Mouse (Mus musculus) right cerebral cortex, postnatal 4 days (tissue): ENCODE measurements around the gene Hsd11b1.

Experiments used
- DNase-seq: peaks from one replicate; pipeline ENCODE4 v3.0.0-alpha.2; 2022

The Hsd11b1 gene

DNA sequence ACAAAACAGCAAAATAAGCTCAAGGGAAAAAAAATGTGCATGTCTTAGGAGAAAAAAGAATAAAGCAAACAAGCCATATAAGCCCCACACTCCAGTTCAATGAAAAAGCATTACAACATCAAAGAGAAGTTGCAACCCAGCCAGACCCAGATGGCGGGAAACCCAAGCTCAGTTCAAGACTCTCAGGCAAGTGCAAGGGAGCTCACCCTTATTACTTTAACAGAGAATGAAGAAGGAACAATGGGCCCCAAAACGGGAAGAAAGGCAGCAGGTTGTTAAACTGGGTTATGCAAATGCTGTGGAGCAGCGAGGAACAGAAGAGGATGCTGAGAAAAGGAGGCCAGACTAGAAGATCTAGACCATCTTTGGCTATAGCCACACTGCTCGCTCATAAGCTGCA lies 21.0 kb downstream of the Hsd11b1 start:
- DNase-seq, result no peak

DNA sequence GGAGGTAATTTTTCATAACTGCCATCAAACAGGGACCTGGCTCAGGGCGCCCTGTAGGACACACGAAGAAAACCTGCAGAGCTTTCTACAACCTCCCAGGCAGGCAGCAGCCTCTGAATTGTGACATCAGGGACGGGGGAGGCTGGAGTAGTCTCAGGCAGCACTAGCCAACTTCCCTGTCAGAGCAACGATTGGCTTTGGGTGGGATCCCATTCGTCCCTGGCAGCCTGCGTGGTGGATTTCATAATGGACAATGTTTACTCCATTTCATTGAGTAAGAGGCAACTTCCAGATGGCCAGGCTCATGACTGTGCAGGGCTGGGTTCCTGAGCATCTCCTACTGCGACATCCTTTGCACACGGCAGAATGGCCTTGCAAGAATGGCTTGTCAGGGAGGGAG lies 21.6 kb downstream of the Hsd11b1 start:
- peak; percentile 62 for DNase-seq

DNA sequence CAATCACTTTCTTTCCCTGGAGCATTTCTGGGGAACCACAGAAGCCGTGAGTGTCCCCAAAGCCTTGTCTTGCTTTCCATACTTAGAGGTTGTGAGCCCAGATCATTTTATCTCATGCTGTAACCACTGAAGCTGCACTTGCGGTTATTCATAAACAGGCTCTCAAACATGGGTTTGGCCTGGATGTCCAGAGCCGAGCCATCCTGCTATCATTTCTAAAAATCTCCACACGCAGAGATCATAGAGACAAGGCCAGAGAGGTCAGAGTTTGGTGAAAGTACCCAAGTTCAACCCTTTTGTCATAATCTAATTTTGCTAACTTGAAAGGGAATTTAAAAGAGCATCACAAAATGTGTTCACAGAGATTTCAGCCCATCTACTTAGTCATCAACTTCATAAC lies 22.4 kb downstream of the Hsd11b1 start:
- DNase-seq, result no peak

DNA sequence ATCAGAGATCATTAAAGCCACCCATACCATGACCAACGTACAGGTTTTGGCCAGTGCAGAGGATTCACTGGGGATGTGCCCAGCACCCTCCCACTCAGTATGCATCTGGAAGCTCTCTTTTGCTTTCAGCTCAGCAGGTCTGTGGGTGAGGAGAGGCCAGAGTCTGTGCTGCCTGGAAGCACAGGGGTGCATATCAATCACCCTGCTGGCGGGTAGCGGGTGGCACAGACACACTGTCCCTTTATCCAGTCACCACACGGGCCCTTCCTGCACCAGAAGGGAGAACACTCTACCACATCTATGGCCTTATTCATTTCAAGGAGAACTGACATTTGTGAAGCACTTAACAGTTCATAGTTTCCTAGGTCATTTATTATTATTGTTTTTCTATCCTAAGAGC lies 25.4 kb downstream of the Hsd11b1 start:
- DNase-seq, result peak; percentile 13

DNA sequence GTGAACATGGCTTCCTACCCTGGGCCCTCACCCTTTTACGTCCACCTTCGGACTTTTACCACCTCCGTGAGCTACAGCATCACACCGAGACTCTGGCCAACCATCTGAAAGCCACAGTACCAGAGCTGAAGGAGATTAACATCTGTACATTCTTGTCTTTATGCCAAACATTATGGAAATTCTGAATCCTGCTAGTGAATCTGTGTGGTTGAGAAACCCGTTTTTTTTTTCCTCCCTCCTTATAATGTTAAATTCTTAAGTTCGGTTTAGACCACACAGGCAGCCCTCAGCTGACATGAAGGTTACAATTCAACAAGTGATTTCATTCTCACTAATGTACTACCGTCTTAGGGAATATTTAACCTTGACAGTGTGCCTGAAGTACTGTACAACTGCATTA lies 28.9 kb downstream of the Hsd11b1 start:
- no peak for DNase-seq

DNA sequence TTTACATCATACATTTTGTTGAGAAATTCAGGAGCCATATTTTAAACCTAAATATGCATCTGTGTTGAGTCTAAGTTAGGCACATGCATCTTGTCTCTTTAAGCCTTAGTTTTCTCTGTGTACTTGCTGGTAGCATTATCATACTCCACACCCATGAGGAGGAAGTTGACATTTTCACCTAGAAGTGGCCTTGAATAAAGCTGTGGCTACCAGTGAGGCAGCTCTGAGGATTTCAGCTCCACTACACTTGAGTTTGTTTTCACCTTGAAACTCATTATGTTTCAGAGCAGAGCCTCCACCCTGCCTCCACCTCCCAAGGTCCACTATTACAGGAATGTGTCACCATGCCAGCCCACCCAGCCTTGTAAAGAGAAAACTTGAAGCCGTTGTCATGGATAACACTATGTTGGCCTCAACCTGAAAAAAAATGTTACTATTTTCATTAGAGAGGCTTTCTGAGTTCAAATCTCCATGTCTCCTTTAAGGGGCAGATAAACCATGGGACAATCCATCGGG lies 29.7 kb downstream of the Hsd11b1 start:
- DNase-seq, result no peak

DNA sequence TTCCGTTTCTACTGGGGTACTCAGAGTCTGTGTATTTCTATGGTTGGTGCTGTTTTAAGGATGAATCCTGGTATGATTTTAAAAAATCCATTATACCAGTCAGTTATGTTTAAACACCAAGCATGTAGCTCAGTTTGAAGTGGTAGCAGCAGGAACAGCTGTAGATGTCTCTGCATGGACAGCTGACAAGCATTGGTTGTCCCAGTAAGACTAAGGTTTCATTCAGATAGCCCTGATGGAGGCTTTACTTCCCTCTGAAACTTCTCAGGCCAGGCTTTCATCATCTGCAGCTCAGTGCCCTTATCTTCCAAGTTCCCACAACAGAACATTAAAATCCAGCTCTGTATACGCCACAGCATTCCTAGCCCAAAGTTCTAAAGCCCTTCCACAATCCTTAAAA lies 31.1 kb downstream of the Hsd11b1 start:
- DNase-seq, result no peak

DNA sequence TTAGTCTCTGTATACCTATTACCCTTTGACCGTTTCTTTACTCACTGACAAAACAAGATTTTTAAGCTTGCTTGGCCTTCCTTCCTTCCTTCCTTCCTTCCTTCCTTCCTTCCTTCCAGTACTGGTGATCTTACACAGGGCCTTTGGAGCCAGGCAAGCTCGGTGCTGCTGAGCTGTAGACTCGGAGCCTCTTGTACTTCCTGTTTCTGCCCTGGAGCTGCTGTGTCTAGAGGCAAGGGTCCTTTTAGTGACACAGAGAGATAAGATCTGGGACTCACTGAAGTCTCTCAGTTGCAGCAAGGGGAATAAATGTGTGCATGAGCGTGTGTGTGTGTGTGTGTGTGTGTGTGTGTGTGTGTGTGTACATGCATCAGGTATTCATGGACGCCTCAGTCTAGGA lies 32.9 kb downstream of the Hsd11b1 start:
- DNase-seq, result no peak

DNA sequence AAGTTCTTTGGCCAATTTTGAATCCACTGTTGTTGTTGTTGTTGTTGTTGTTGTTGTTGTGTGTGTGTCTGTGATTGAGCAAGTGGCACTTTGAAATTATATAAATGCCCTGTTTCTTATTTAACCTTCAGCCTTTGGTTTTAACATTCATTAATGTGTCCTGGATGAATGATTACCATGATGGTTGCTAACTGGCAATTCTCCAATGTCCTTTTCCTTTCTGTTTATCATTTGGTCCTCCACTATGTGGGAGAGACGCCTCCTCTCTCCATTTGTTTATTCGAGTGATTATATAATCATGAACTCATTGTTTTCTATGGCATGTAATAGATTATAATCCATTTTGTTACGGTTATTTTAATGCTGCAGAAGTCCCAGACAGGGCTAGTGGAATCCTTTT lies 33.3 kb downstream of the Hsd11b1 start:
- no peak for DNase-seq

DNA sequence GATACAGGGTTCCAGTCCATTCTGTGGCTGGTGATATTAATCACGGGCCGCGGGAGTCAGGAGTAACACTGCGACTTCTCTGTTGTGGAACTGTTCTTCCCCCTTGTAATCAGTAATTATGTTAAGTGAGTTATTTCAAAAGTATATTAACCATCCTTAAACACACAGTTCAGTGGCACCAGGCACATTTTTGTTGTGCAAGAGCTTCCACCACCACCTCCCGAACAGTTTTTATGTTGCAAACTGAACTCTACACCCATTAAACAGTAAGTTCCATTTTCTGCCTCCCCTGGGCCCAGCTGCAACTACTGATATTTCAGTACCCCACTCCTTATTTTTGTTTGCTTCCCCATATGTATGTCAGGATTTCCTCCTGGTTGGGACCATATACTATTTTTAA lies 34.3 kb downstream of the Hsd11b1 start:
- DNase-seq, result no peak

DNA sequence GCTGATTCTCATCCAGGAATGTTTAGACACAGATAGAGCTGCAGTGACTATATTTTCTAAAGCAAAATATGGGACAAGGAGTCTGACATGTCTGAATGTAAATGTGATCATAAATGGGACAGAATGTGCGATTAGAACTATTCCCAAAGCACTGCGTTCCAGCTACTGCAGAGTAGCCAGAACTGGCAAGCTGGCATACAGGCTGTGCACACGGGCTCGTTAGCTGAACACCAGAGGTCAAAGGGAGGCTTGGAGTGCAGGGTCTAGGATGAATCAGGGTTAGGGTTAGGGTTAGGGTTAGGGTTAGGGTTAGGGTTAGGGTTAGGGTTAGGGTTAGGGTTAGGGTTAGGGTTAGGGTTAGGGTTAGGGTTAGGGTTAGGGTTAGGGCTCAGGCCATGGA lies 36.3 kb downstream of the Hsd11b1 start:
- no peak for DNase-seq

DNA sequence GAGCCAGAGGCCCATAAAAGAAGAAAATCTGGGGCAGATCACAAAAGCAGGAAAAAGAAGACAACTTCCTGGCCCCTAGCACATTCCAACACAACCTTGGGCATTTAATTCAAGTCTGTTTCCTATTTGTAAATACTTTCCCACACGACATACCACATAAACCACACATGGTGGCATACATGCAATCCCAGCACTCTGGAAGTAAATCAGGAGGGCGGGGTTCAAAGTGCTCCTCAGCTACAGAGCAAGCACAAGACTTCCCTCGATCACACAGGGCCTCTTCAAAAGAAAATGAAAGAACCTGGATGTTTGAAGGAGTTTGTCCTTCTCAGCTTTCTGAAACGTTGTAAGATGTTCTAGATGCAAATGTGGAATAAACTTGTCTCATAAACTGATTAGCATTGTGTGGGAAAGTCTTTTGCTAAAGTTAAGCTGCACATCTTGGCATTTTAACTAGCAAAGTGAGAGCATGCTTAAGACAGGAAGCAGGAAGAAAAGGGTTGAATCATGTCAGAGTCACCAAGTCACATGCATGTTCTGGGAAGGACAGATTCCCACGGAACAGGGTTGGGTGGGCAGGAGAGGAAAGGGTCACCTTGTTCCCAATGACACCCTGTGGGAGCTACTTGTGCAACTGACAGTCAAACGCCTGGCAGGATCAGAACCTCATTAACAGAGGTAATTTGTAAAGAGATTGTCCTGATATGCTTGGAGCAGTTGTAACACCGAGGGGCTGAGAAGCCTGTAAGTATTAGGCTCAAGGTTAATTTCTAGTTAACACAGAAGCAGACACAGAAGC lies 37.0 kb downstream of the Hsd11b1 start:
- DNase-seq, result no peak

DNA sequence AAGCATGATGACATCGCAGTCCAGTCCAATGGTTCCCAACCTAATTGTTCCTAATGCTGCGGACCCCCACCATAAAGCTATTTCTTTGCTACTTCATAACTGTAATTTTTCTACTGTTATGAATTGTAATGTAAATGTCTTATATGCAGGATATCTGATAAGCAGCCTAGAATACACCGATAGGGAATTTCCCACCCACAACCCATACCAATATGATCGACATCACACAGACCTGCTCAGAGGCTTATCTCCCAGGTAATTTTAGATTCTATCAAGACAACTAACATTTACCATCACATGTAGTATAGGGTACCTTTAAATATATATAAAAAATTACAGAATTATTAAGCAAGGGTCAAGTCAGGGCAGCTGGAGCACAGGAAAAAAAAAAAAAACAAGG lies 37.8 kb downstream of the Hsd11b1 start:
- no peak for DNase-seq

DNA sequence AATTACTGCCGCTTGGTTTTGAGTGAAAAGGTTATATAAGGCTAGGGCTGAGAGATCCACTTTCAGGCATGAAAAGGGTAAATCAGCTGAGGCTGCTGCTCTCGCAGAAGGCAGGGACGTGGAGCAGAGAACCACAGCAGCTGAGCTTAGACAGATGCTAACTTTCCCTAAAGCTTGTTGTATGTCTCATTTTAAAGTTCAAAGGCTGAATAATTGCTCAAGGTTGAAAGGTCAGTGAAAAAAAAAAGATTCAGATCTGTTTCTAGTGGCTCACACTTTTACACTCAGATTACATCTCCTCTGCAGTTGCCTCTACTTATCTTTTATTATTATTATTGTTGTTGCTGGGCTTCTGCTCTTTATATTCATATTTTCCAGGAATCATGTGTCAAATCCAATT lies 38.3 kb downstream of the Hsd11b1 start:
- DNase-seq, result no peak

DNA sequence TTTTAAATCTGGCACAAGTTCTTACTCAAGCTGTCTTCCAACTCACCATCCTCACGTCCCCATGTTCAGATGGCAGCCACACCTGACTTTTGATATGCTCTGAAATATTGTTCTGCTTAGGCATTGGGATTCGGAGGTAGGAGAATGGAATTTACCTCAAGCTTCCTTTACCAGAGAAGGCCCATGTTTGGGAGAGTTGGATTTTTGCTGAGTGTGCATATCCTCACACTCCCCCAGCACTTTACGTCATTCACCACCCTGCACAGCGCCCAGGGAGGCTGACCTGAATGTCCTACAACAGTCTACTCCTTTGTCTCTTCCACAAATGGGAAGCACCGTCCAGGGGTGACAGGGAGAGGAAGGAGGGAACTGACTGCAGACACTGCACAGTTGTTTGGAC lies 43.5 kb downstream of the Hsd11b1 start:
- no peak for DNase-seq

DNA sequence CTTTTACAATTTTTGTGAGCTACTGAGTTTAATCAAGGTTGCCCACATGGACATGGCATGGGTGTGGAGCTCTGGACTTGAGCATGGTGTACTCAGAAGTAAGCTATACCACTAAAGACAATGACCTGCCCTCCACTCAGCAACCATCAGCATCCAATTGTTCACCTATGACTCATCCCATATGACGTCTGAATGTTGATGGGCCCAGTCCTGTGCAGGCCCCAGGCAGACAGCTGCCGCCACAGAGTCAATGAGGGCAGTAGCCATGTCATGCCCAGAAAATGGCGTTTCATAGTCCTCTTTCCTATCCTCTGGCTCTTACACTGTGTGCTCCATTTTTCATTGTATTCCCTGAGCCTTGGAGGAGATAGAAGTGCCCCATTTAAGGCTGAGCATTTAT lies 47.9 kb downstream of the Hsd11b1 start:
- no peak for DNase-seq

DNA sequence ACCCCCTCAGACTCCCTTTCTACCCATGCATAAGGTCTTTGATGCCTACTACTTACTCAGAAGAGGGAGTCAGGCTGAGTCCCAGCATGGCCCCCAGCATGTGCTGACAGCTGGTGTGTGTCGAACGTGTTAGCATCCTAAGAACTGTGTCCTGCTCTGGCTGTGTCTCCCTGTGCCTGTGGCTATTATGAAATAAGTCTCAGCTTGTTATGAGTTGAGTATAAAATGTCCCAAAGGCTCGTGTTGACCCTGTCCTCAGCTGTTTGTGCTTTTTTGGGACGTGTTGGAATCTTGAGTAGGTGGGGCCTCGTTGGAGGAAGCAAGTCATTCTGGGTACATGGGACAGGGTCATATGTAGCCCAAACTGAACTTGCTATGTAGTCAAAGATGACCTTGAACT lies 49.8 kb downstream of the Hsd11b1 start:
- no peak for DNase-seq

DNA sequence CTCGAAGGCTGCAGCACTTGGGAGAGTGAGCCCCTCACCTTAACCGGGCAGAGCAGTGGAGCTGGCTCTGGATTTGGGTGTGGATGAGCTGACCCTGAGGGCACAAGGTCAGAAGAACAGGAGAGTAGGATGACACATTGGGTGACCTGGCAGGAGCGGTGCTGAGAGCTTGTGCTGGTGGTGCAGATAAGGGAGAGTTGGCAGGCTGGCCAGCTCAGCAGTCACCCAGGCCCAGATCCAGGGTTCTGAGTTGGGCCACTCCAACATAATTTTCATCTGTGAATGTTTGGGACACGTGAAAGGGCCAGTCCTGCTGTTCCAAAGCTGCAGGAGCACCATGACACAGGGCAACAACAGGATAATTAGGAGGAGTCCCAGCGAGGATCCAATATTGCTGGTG lies 52.5 kb downstream of the Hsd11b1 start:
- DNase-seq, result no peak

DNA sequence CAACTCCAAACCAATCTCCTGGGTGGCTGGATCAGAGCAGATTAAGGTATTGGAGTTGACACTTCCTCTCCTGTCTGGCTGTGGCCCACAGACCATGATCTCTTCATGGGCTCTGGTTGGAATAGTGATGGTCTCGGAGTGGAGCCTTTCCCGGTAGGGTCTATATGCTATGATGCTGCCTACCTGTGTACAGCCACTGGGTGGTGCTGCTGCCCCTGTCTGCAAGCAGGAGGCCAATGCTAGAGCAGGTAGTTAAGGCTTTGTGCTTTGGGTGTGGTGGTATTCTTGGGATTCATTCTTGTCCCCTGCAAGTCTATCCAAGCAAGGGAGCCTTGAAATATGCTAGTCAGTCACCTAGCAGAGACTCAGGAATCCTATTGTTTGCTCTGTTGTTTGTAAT lies 55.7 kb downstream of the Hsd11b1 start:
- peak; percentile 43 for DNase-seq

DNA sequence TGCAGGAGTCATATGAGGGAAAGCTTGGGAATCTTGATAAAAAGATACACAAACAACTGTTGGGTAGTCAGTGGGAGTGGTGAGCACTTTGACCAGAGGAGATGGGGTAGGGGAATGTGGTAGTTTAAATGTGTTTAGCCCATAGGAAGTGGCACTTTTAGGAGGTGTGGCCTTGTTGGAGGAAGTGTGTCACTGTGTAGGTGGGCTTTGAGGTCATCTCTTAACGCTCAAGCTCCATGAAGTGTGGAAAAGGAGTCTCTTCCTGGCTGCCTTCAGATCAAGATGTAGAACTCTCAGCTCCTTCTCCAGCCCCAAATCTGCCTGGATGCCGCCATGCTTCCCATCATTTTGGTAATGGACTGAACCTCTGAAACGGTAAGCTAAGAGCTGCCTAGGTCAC lies 56.4 kb downstream of the Hsd11b1 start, which contains the start of gene Lamb3:
Gene Lamb3, plus strand, starts transcription at position 197 of the 400 bp plus-strand sequence.
- DNase-seq, result no peak

DNA sequence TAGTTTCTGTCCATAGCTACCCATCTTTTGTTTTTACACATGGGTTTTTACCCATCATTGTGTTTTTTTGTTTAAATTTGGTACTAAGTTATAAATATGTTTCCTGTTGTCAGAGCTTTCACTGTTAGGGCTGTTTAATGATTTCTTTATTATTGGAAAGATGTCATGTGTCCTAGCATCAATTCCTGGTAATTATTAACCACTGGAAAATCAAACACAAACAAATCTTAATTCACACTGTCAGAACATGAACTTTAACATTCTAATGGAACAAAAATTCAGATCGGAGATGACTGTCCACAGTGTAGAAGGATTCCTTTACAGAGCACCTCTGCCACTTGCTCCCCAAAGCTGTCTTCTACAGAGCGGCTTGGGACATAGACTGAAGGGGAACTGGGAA lies 58.4 kb downstream of the Hsd11b1 start:
- DNase-seq, result no peak

DNA sequence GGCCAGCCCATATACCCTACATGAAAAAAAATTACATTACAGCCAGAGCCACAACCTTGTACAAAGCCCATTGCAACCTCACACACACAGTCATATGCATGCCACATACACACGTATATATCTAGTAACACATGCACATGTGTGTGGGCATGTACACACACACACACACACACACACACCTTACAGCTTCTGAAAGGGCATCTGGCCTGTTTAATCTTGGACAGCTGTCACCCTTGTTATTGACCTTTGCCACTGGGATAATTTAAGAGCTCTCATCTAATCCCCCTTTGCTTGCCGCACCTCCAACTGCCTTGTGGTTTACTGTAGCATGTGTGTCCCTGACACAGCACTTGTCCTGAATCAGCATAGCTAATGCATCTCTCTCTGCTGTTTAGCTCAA lies 60.1 kb downstream of the Hsd11b1 start:
- DNase-seq, result no peak

DNA sequence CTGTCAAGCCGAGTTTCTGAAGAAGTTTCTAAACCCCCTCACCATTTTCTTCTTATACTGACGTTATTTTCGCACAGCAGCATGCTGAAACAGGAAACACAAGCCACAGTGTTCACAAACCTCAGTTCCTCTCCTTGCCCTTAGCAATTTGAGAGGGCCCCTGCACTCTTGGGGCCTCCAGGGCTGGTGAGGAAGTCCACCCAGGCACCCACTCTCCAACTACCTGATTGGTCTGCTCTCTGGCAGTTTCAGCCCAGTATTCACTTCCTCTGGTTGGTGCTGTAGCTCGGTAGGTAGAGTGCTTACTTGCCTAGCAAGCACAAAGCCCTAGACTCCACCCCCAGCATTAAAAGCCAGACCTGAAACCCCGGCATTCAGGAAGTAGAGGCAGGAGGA lies 62.5 kb downstream of the Hsd11b1 start, which contains the start of gene Traf3ip3:
Gene Traf3ip3, minus strand, starts transcription at position 321 of the 396 bp plus-strand sequence.
- no peak for DNase-seq

DNA sequence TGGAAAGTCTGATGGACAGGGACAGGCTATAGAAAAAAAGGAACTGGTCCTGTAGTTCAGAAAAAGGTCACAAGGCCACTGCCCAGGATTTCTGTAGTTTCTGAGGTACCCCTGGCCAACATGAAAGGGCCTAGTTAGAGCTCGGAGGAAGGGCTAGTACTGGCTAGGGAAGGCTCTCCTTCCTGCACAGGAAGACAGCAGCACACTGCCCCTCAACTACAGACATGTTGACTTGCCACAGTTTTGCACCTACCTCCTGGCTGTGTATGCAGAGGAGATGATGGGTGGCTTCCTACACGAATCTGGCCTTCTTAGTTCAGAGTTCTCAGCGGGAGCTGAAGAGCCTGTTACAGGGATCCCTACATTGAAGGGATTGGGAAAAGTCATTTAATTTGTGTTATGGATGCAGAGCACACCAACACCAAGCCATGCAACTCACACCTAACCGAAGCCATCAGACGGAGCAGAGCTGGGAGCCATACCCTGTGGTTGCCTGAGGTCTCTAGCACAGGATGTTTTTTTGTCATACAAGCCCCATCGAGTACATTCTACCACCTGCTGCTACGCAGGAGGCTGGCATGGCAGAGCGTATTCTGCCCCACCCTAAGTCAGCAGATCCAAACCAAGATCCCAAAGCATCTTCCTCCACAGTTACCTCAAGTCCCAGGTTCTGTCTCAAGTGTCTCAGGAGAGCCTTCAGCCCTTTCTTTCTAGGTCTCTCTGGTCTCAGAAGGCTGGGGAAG lies 63.1 kb downstream of the Hsd11b1 start:
- no peak for DNase-seq
